Mouse (Mus musculus): ENCODE measurements around the gene Nr4a1.

The Nr4a1 gene

DNA sequence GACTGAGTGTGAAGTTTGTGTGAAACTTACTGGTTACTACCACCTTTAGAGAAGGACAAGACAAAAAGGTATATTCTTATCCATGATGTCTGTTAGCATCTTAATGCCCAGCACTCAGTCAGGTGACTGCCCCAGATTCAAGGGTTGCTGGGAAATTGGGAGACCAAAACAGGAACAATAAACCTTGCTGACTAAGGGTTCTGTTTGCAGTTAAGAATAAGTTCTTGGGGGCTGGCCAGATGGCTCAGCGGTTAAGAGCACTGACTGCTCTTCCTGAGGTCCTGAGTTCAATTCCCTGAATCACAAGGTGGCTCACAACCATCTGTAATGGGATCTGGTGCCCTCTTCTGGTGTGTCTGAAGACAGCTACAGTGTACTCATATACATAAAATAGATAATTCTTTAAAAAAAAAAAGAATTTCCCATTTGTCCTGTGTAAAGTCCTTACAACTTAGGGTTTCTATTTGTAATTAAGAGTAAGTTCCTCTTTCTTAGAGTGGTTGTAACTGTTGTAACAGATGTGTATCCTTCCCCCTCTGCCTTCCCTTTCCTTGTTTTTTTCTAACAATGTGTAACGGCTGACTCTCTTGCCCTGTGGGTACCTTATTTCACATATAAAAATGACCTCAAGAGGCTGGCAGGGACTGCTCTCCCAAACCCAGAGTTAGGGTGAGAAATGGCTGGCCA lies 63.9 kb downstream of the Nr4a1 start:
- no peak for DNase-seq

DNA sequence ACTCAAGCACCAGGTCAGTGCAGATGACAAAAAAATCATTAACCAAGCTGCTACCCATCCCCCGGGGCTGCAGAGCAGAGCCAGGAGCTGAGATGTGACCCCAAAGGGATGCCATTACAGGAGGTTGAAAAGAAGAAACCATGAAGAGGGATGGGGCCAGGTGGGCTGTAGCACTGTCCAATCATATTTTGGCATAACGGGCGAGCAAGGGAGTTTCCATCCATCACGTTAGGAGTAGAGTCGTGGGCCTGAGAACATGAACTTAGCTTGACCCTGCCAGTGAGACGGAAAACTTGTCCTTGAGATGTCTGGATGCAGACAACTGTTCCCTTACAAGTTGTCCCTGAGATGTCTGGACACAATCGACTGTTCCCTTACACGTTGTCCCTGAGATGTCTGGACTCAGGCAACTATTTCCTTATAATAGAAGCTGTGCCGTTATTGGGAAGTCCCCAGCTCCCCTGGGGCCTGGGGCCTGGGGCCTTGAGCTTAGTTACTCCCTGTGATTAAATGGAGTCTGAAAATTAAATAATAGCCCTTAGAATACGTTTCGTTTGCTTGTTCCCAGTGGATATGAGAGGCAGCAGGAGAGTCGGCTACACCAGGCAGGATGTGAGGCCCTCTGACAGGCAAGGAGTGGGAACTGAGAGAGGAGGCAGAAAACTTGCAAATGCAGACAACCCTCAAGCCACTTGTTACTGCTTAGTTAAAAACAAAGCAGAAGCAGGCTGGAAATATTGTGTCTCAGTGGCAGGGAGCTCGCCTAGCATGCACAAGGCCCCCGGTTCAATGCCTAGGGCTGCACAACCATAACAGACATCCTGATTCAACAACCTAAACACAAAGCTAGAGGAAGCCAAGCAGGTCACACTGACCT lies 65.1 kb downstream of the Nr4a1 start:
- no peak for DNase-seq

DNA sequence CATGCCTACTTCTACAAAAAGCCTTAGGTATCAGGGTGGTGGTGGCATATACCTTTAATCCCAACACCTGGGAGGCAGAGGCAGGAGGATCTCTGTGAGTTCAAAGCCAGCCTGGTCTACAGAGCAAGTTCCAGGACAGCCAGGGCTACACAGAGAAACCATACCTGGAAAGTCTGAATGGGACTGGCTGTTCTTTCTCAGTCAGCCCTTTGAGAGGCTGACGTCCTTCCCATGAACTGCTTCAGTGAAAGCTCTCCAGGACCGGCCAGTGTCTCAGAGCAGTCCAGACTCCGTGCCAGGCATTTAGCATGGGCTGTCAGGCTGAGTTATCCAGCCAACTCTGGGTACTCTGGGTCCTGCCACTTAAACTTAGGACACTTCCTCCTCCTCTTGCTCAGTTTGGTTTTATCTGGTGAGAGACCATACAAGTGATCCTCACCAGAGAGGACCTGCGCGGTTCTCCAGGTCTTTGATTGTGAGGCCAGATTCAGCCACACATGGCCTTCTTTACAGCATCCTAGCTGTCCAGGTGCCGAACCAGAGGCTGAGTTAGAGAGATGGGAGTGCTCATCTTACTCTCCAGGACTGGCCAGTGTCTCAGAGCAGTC lies 66.0 kb downstream of the Nr4a1 start:
- no peak for DNase-seq

DNA sequence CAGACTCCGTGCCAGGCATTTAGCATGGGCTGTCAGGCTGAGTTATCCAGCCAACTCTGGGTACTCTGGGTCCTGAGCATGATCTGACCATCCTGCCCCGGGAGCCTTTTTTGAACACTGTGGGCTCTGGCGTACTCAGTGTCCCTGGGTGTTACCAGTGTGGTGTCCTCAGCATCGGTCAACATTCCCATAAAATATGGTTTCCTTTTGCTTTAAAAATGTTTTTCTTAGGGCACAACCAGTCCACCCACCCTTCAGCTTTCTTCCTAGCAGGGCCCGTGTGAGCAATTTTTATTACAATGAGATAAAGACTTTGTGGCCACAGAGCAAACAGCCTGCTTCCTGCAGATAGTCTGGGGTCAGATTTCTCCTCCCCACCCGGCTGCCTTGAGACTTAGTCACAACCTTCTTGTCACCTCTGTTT lies 66.6 kb downstream of the Nr4a1 start:
- DNase-seq, result no peak

DNA sequence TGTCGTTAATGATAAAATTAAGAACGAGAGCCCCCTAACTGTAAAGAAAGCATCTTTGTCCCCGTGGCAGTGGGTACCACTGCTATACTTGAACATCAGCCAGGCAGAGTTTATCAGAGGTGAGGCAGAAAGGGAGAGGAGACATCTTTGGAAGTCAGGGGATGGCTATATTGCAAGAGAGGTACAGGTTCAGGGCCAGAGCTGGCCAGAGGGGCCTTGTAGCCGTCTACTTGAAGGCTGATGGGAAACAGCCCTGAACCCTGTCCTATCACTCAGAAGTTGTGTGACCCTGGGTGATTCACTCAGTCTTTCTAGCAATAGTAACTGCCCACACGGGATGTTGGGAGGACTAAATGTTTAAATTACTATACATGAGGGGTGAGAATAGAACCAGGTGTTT lies 67.1 kb downstream of the Nr4a1 start:
- DNase-seq, result no peak

DNA sequence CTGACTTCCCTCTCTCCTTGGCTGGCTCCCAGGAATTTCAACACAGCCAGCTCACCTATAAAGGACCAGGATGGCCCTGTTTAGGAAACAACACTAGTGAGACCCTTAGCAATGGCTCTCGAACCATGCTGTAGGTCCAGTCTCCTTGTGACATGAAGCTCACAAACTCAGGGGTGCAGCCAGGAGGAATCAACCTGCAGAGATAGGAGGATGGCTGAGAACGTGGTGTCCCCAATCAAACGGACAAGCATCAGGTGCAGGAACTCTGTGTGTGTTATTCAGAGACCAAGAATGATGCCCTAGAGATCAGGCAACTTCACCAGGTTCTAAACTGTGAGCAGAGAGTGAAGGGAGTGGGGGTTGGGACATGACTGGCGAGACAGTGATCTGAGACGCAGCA lies 68.0 kb downstream of the Nr4a1 start:
- no peak for DNase-seq

DNA sequence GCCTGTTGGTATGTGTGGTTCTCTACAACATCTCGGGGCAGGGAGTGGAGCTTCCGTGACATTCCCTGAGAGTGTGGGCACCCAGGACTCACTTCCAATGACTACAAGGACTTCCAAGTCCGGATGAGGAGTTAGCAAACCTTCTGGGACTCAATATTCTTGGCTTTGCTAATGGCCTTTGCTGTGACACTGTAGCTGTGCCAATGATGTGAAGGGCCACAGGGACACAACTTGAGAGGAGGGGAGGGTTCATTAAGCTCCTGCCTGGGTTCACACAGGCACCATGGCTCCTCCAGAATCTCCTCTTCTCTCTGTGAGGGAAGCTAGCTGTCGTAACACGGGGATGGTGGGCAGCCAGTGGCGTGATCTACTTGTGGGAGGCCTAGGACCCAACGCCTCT lies 68.6 kb downstream of the Nr4a1 start:
- DNase-seq, result no peak

DNA sequence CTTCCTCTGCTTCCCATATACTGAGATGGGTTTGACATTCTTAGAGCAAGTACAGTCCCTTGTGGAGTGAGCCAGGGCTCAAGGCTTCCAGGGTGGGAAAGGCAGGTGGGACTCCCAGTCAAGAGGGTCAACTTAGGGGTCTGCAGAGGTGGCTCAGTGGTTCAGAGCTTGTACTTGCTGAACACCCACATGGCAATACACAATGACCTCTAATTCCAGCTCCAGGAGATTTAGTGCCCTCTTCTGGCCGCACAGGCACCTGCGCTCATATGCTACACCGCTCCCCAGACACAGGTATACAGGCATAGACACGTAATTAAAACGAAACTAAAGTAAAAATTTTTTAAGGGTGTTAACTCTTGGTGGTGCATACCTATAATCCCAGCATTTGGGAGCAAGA lies 69.4 kb downstream of the Nr4a1 start:
- peak; percentile 29 for DNase-seq

Data from thymus, postnatal 4 days (tissue).